Mouse (Mus musculus): Measurements from ENCODE around the gene Cdan1.

DNA sequence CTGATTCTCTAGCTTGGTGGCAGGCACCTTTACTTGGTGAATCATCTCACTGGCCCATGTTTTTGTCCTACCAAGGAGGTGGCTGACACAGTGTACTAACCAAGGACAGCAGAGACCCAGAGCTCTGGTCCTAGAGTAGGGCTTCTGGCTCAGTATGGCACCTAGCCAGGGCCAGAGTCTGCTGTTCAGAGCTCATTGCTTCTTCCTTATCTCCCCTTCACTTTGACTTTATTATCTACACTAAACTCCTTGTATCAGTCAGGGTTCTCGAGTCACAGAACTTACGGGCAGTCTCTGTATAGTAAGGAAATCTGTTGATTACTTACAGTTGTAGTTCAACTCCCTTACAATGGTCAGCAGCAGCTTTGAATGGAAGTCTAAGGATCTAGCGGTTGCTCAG lies 139.0 kb downstream of the Cdan1 start:
- TF ChIP-seq POLR2A (IDR thresholded peaks at IDR 0.05; ENCODE audit: insufficient read depth, low read depth, low read length): no peak
- no peak for TF ChIP-seq CTCF (IDR thresholded peaks at IDR 0.05; ENCODE audit: insufficient read depth, low read depth, low read length)
